Mouse (Mus musculus) liver, adult 2 months (tissue): ENCODE results near the gene Parvb.
A peak's percentile ranks its signal among the peaks of the same experiment; 100 is the strongest.

Experiments
- CTCF ChIP-seq: fragments of 200-500 bp; IDR thresholded peaks from 2 replicates; pipeline ENCODE4 v1.5.1; 2011; ENCODE audit warnings: low read depth, low read length, control low read depth
- POLR2A ChIP-seq: fragments of 200-500 bp; IDR thresholded peaks from 2 replicates; pipeline ENCODE4 v1.6.1; 2011; ENCODE audit warnings: low read length, control low read depth; ENCODE audit not compliant: insufficient read depth; ENCODE audit errors: extremely low read depth

- peak; percentile 75 for TF ChIP-seq CTCF
- TF ChIP-seq POLR2A = no peak
Observed at GRCm38 (mm10) chr15:84284059-84284458, 52.2 kb downstream of the Parvb start.
